ENCODE assay signal across 8 mouse cellular contexts in genomic region chr5:108433804-108434587, GRCm38 (mm10). TPM values are rescaled to one million over a fixed set of nuclear protein-coding genes. Genes with fewer than 3 reads are reported as not detected.
A peak's percentile ranks its signal among the peaks of the same experiment; 100 is the strongest.
DNase-seq lines count a peak whose midpoint lies in the region; ATAC-seq lines count a peak whose summit lies in the region.

Gene Atp5k, minus strand, starts transcription at chr5:108434448.

- H3K27ac ChIP-seq in hindbrain, embryonic 12.5 days: no peak within 1 kb of the TSS

- H3K9me3 ChIP-seq in hindbrain, embryonic 12.5 days (replicated peaks): no peaks in the 10 kb centered on the region

- peak within 1 kb of the TSS; percentile 91 for H3K4me2 ChIP-seq in hindbrain, embryonic 12.5 days (replicated peaks)

- WGBS in hindbrain, embryonic 12.5 days: 1% methylated on average over 42 of the region's 42 CpGs

- H3K27me3 ChIP-seq in hindbrain, embryonic 12.5 days: no peaks in the 10 kb centered on the region; the same call in 1 of the 2 replicates

- H3K4me1 ChIP-seq in hindbrain, embryonic 12.5 days: peaks cover 12% of the 10 kb centered on the region

- peaks cover 16% of the 10 kb centered on the region; the same call in 1 of the 2 replicates for H3K36me3 ChIP-seq in hindbrain, embryonic 12.5 days

- H3K9ac ChIP-seq in hindbrain, embryonic 12.5 days: peak within 1 kb of the TSS; percentile 90

- peak; percentile 86 for ATAC-seq in hindbrain, embryonic 12.5 days (ENCODE audit: low FRiP score)

- H3K4me3 ChIP-seq in hindbrain, embryonic 12.5 days: peak within 1 kb of the TSS; percentile 85

- peak; percentile 84 for DNase-seq in Muller cell, postnatal 12 days (ENCODE audit: inconsistent ontology term)
- DNase-seq in cerebellum, adult 9-11 months: peak; percentile 94
- peak; percentile 87 to 91 for DNase-seq in frontal cortex, postnatal 10 days (ENCODE audit: low spot score in 2 of 2)
- peak; percentile 91 to 96 for DNase-seq in layer of hippocampus, postnatal 14 days (ENCODE audit: low spot score in 2 of 2)
- peak; percentile 95 for DNase-seq in lung, postnatal 14 days
- DNase-seq in retina, adult 2 months (ENCODE audit: low read depth, low spot score): peak; percentile 88
- DNase-seq in thymus, postnatal 36 days: peak; percentile 92 to 95

RNA-seq across cellular contexts. Expression of gene Atp5k, which starts in this region (rescaled TPM):
- 393 and 437 TPM in 2 replicates for polyA plus RNA-seq in hindbrain, embryonic 12.5 days (2016; fragmentation: Nextera tagmentation; extraction: Ambion mirVana)
- total RNA-seq in layer of hippocampus, postnatal 14 days (2021): 100 to 1,000 TPM; 331 to 343 TPM
